Mouse (Mus musculus) heart, adult 2 months (tissue): ENCODE measurements around the gene Dusp8.

ENCODE experiments used
- CTCF ChIP-seq: fragments of 200-600 bp; IDR thresholded peaks from 2 replicates; pipeline ENCODE4 v1.8.1; 2022; ENCODE audit warnings: antibody characterized with exemption, mild to moderate bottlenecking, moderate library complexity
- EP300 ChIP-seq: fragments of 200-500 bp; IDR thresholded peaks from 2 replicates; pipeline ENCODE4 v1.6.1; 2011; ENCODE audit warnings: low read depth, low read length, control low read depth; ENCODE audit not compliant: insufficient read depth
- POLR2A ChIP-seq: fragments of 200-500 bp; IDR thresholded peaks from 2 replicates; pipeline ENCODE4 v1.6.1; 2011; ENCODE audit warnings: mild to moderate bottlenecking, low read depth, low read length, control low read depth; ENCODE audit not compliant: insufficient read depth

GRCm38 (mm10) chr7:142140696-142141095 is 45.1 kb upstream of the Dusp8 start:
- TF ChIP-seq POLR2A (no peak), CTCF (no peak), EP300 (no peak)
